Mouse (Mus musculus) right cerebral cortex, postnatal 14 days (tissue): ENCODE data around the gene Dand5.

Experiments
- DNase-seq: peaks from one replicate; pipeline ENCODE4 v3.0.0; 2022

The Dand5 gene

DNA sequence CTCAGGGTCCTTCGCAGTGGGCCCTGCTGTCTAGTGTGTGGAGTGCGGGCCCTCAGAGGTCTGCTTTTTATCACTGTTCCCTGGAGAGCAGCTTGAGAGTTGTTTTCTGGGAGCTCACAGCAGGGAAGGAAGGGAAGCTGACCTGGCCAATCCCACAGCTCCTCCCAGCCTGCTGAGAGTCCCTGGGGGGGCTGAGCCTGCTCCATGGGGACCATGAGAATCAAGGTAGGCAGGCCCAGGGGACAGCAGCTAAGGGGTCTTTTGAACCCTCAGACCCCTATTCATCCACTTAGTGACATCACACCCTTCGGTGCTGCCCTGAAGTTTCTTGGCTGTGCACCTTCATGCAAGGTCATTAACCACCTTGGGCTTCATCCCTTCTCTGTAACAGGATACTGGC lies at the start of gene Dand5:
Gene Dand5, minus strand, starts transcription at position 101 of the 400 bp plus-strand sequence.
- DNase-seq, result no peak

- DNase-seq, result peak; percentile 74
Observed at GRCm38 (mm10) chr8:84871376-84872308, 49.0 kb upstream of the Dand5 start, which contains the start of gene Syce2. Gene Syce2, plus strand, starts transcription at chr8:84872111.

DNA sequence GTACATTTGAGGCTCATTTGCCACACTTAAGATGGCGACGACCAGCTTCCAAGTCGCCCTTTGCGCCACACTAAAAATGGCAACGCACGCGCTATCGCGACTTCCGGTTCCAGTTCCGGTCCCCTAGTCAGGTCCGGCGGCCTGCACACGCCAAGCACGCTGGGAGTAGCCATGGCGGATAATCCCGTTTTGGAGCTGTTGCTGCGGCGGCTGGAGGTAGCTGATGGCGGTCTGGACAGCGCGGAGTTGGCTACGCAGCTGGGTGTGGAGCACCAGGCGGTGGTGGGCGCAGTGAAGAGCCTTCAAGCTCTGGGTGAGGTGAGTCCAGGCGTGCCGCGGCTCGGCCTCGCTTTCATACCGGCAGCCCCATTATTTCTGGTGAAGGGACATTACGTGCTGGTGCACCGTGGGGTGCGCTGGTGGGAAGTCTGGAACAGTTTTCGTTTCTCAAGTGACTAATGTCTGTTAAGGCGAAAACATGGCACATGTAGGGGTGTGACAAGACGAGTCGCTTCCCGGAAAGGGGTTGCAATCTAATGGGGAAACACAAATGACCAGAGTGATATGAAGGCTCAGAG lies 34.3 kb upstream of the Dand5 start, which contains the start of gene Farsa:
Gene Farsa, plus strand, starts transcription at position 126 of the 578 bp plus-strand sequence.
- peak; percentile 93 for DNase-seq

GRCm38 (mm10) chr8:84856434-84856833 lies 33.8 kb upstream of the Dand5 start:
- DNase-seq, result no peak

DNA sequence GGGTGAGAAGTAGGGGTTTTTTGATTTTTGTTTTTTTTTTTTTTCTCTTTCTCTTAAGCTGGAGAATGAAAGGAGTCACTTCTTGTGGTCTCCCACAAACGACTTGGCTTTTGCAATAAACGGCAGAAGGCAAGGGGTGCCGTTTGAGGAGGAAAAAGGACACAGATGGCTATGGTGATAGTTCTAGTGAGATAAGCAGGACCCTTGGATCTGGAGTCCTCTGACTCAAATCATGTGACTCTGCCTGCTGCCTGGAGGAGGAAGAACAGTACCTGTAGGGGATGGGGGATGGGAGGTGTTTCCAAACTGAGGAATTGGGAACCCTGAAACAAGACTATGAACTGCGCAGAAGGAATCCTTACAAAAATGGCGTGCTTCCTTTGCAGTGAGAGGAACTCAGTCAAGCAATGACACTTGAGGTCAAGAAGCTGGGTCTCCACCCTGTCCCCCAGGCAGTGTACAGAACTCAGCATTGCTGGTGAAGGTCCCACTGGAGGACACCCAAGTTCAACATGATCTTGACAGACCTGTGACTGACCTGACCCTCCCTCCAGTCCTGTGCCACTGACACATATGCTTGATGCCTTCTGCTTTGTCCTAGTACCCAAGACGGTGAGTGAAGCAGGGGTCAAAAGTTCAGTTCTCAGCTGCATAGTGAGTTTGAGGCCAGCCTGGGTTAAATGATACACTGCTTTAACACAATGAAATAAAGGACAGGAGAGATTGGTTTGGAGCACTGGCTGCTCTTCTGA lies 25.2 kb upstream of the Dand5 start:
- DNase-seq, result no peak

DNA sequence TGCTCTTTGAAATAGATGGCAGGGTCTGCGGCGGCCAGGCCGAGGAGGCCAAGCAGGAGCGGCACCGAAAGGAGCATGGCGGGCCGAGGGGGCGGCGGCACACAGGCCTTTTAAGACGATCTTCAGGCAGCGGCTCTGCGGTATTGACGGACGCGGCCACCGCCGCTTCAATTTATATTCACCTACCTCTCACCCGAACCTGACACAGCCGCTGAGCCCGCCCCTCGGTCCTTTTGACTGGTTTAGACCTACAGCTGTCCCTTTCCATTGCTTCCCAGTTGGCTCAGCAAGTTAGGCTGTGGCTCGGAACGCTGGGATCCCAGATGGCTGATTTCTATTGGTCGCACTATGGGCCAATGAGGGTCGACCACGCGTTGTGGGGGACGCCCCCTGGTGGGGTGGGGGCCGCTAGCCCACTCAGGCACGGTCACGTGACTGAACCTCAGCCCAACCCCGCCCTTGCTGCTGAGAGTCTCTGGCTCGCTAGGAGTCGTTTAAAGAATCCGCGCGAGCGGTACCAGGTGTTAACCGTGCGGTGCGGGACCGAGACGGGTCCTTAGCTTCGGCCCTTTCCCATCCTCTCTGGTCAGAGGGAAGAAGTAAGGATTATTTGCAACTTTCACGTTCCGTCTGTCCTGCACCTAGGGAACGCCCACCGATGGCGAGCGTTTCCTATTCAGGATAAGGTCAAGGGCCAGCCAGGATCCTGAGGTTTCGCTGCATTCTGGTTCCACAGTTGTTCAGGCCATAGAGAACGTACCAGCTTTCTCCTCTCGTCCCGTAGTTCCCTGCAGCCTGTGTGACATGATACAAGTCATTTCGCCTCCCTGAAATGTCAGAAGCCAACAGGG lies 24.3 kb upstream of the Dand5 start, which contains the start of gene Calr:
Gene Calr, minus strand, starts transcription at position 213 of the 851 bp plus-strand sequence.
- DNase-seq, result peak; percentile 98

GRCm38 (mm10) chr8:84846094-84846721 lies 23.6 kb upstream of the Dand5 start:
- DNase-seq, result no peak

- no peak for DNase-seq
Observed at GRCm38 (mm10) chr8:84845355-84846093, 22.9 kb upstream of the Dand5 start.

DNA sequence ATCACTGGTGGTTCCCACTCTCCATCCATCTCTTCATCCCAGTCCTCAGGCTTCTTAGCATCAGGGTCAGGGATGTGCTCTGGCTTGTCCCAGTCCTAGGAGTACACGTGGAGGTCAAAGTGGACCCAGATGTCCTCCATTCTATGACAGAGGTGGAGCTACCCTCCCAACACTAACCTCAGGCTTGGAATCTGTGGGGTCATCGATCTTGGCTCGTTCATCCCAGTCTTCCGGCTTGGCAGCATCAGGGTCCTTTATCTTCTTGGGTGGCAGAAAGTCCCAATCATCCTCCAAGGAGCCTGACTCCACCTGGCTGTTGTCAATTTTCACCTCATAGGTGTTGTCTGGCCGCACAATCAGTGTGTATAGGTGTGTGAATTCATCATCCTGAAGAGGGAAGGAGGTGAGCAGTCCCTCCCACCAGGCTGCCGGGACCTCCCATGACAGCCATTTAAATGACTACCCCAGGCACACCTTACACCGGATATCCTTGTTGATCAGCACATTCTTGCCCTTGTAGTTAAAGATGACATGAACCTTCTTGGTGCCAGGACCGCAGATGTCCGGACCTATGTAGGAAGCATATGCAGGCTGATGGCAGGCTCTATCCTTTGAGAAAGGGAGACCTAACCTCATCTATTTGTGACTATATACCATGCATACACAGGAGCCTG lies 21.9 kb upstream of the Dand5 start:
- no peak for DNase-seq

GRCm38 (mm10) chr8:84841514-84841913 lies 18.9 kb upstream of the Dand5 start:
- DNase-seq, result no peak

DNA sequence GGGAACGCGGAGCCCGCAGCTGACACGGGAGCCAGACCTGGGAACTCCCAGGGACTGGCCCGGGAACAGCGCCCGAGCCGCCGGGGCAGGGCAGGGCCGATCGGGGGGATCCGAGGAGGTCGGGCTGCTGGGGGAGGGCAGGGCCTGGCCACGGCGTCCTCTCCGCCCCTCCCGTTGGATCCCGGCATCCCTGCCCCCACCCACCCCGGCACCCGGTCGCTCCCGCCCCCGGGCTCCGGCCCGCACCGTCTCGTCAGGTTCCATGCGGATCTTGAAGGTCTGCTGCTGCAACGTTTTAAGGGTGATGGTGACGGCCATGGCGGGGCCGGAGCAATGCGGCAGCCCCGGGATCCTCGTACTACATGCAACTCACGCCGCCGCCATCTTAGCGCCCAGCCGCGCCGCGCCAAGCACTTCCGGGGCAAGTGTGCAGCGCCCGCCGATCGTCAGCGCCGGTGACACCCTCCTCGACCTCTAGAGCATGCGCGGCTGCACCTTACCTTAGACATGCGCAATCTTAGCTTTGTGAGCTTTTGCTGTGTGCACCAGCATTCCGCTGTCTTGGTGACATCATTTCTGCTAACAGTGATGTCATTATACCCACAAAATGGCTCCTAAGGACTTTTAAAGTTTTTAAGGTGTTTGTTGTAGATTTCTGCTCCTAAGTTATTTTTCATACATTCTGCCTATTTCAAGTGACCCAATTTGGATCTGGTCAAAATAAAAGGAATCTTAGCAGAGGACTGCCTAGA lies 17.8 kb upstream of the Dand5 start, which contains the start of gene Rad23a:
Gene Rad23a, minus strand, starts transcription at position 418 of the 752 bp plus-strand sequence.
- DNase-seq, result peak; percentile 93

DNA sequence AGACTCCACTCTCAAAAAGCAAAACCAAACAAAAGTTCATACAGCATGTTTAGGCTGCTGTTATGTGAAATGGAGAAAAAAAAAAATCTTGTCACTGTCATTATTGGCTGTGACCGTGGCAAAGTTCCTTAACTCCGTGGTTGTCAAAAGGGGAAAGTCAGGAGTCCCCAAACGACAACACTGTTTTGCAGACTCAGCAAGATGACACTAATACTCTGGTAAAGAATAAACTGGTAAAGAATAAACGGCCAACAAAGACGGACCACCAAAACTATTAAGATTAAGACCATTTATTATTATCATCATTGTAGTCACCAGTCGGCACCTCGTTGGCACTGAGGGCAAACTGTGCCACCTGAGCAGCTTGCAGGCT lies 17.2 kb upstream of the Dand5 start:
- DNase-seq, result no peak

DNA sequence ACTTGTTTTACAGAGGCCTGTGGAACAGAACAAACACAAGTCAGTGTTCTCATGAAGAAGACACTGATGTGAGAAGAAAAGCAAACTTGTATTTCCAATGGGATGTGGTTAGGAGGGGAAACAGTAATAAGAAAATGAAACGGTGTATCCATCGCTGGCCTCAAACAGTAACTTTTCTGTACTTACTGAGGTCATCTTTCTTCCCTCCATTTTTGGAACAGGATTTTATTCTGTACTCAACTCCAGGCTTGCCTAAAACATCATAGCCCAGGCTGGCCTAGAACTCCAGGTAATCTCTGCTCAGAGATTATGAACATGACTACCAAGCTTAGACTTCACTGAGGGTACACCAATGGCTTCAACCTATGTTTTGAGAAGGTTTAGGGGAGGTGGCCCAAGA lies 16.8 kb upstream of the Dand5 start:
- DNase-seq, result no peak

- no peak for DNase-seq
Observed at GRCm38 (mm10) chr8:84838513-84838912, 15.9 kb upstream of the Dand5 start.

- DNase-seq, result no peak
Observed at GRCm38 (mm10) chr8:84837912-84838470, 15.4 kb upstream of the Dand5 start.

- no peak for DNase-seq
Observed at GRCm38 (mm10) chr8:84837149-84837911, 14.7 kb upstream of the Dand5 start.

DNA sequence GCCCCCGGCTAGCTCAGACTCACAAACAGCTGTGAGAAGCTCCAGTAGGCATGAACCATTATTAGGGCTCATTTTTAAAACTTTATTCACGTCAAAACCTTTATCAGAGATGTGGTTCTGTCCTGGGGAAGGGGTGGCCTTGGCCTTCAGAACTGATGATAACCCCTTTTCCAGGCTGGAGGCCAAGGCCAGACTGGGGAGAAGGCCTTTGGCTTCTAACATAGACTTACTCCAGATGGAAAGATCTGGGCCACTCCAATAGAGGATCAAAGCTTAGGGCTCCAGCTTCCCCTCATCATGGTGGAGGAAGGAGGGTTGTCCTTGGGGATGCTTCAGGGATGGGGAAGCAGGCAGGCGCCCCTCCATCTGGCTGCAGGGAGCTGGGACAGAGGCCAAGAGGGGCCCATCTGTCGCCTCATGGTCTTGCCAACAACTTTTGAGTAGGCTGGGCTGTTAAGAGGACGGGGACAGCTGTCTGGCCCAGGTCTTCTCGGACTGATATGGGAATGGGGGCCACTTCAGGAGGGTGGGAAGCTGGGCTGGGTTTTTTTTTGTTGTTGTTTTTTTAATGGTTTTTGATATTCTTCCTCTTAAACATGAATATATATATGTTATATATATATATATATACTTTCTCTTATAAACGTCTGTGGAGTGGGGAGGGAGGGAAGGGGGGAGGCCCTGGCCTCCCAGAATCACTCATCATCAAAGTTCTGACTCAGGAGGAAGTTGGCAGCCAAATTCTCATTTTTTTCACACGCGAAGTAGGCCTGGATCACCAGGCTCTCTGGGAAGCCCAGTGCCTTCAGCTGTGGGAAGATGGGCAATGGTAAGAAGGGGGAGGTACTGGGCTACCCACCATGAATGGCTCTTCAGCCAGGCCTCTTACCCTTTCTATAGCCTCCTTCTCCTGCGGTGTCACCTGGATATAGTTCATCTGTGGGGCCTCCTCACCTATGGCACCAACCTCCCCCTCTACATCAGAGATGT lies 12.5 kb upstream of the Dand5 start:
- peak; percentile 70 for DNase-seq
